Mouse (Mus musculus) heart, embryonic 11.5 days (tissue): ENCODE results near the gene Gm20388. TPM values are rescaled to one million over a fixed set of nuclear protein-coding genes. Genes with fewer than 3 reads are reported as not detected.

Experiments used
- ATAC-seq: fragments of 200-750 bp; cut with Nextera tagmentation; replicated peaks from 2 replicates; pipeline ENCODE4 v1.8.0; 2017; ENCODE audit warnings: moderate library complexity; ENCODE audit not compliant: insufficient number of reproducible peaks, low FRiP score, low TSS enrichment
- H3K27ac ChIP-seq: fragments of 300-500 bp; sonication (generic); 2 replicates; pipeline ENCODE4 v1.5.1; 2014; ENCODE audit warnings: mild to moderate bottlenecking, low read depth, low read length
- H3K27me3 ChIP-seq: fragments of 300-500 bp; sonication (generic); 2 replicates; pipeline ENCODE4 v1.6.1; 2014; ENCODE audit warnings: mild to moderate bottlenecking, low read length, mixed read lengths; ENCODE audit not compliant: control insufficient read depth, insufficient read depth
- H3K36me3 ChIP-seq: fragments of 300-500 bp; sonication (generic); 2 replicates; pipeline ENCODE4 v1.6.1; 2014; ENCODE audit warnings: mild to moderate bottlenecking, low read length, moderate library complexity, mixed read lengths; ENCODE audit not compliant: control insufficient read depth, insufficient read depth
- H3K4me1 ChIP-seq: fragments of 300-500 bp; sonication (generic); 2 replicates; pipeline ENCODE4 v1.6.1; 2014; ENCODE audit warnings: low read length; ENCODE audit not compliant: control insufficient read depth, insufficient read depth
- H3K4me2 ChIP-seq: fragments of 300-500 bp; sonication (generic); 2 replicates; pipeline ENCODE4 v1.6.1; 2014; ENCODE audit warnings: mild to moderate bottlenecking, moderate library complexity
- H3K4me3 ChIP-seq: fragments of 300-500 bp; sonication (generic); 2 replicates; pipeline ENCODE4 v1.5.1; 2014; ENCODE audit warnings: low read depth, low read length
- H3K9ac ChIP-seq: fragments of 300-500 bp; sonication (generic); 2 replicates; pipeline ENCODE4 v1.6.1; 2014; ENCODE audit warnings: mild to moderate bottlenecking, low read depth, low read length, moderate library complexity
- H3K9me3 ChIP-seq: fragments of 300-500 bp; sonication (generic); replicated peaks from 2 replicates; pipeline ENCODE4 v1.6.1; 2016; ENCODE audit warnings: low read length; ENCODE audit not compliant: control insufficient read depth
- WGBS: fragments of 180-500 bp; shearing (Covaris S2); extraction: QIAGEN DNeasy Blood & Tissue Kit; methylation state at CpG from one replicate; pipeline ENCODE4 v1.1.7; 2014; ENCODE audit not compliant: insufficient replicate concordance; 5-methylcytosine and 5-hydroxymethylcytosine counted together
- polyA plus RNA-seq: library from polyadenylated mRNA; unstranded; fragments of >200 nt; fragmentation: Nextera tagmentation; extraction: Ambion mirVana; gene quantifications from 2 replicates; pipeline ENCODE4 v1.2.1, GENCODE M21; 2014

Gm20388 gene
- polyA plus RNA-seq, 1 experiment from 2014 or later: 6.4 TPM

- H3K9me3 ChIP-seq: no peaks in the 10 kb centered on the region
- no peaks in the 10 kb centered on the region for H3K27me3 ChIP-seq
- no peaks in the 10 kb centered on the region for H3K36me3 ChIP-seq
- H3K27ac ChIP-seq: no peak overlapping the region
- H3K9ac ChIP-seq: no peak overlapping the region
- H3K4me2 ChIP-seq: no peak overlapping the region
- no peak overlapping the region for H3K4me3 ChIP-seq
- WGBS: 84% methylated on average over 8 of the region's 8 CpGs
- no peak for ATAC-seq
- H3K4me1 ChIP-seq: peaks cover 19% of the 10 kb centered on the region
These were observed 3076.0 kb downstream of the Gm20388 start for GRCm38 (mm10) chr8:122986501-122987184.

GRCm38 (mm10) chr8:122987255-122987654 is 3076.6 kb downstream of the Gm20388 start:
- H3K4me1 ChIP-seq: peaks cover 21% of the 10 kb centered on the region

GRCm38 (mm10) chr8:122988955-122989354 is 3078.3 kb downstream of the Gm20388 start:
- Histone ChIP-seq H3K4me1 (peaks cover 34% of the 10 kb centered on the region), H3K4me2 (no peak overlapping the region), H3K27ac (no peak overlapping the region), H3K9me3 (no peaks in the 10 kb centered on the region), H3K4me3 (no peak overlapping the region), H3K27me3 (no peaks in the 10 kb centered on the region), H3K9ac (no peak overlapping the region), H3K36me3 (no peaks in the 10 kb centered on the region)
- WGBS: 69% methylated on average over 3 of the region's 3 CpGs
- no peak for ATAC-seq

More at GRCm38 (mm10) chr8:122987255-122987654, 3076.6 kb downstream of the Gm20388 start:
- no peak for ATAC-seq
- no peaks in the 10 kb centered on the region for H3K36me3 ChIP-seq
- no peak overlapping the region for H3K9ac ChIP-seq
- 35% methylated on average over 2 of the region's 2 CpGs for WGBS
- no peak overlapping the region for H3K27ac ChIP-seq
- H3K4me2 ChIP-seq: no peak overlapping the region
- H3K9me3 ChIP-seq: no peaks in the 10 kb centered on the region
- H3K27me3 ChIP-seq: no peaks in the 10 kb centered on the region
- no peak overlapping the region for H3K4me3 ChIP-seq

GRCm38 (mm10) chr8:122989976-122990375 is 3079.3 kb downstream of the Gm20388 start:
- Histone ChIP-seq H3K27me3 (no peaks in the 10 kb centered on the region), H3K4me1 (peaks cover 44% of the 10 kb centered on the region), H3K4me2 (no peak overlapping the region), H3K4me3 (no peak overlapping the region), H3K36me3 (no peaks in the 10 kb centered on the region), H3K27ac (no peak overlapping the region), H3K9me3 (no peaks in the 10 kb centered on the region), H3K9ac (no peak overlapping the region)
- 79% methylated on average over 2 of the region's 2 CpGs for WGBS
- no peak for ATAC-seq

- no peak for ATAC-seq
- Histone ChIP-seq H3K9ac (no peak overlapping the region), H3K4me3 (no peak overlapping the region), H3K27ac (no peak overlapping the region), H3K4me1 (peaks cover 38% of the 10 kb centered on the region), H3K4me2 (no peak overlapping the region), H3K9me3 (no peaks in the 10 kb centered on the region), H3K36me3 (no peaks in the 10 kb centered on the region), H3K27me3 (no peaks in the 10 kb centered on the region)
- WGBS: 81% methylated on average over 5 of the region's 5 CpGs
These were observed 3080.7 kb downstream of the Gm20388 start for GRCm38 (mm10) chr8:122991368-122991767.

GRCm38 (mm10) chr8:122992296-122992695 is 3081.7 kb downstream of the Gm20388 start:
- Histone ChIP-seq H3K4me1 (peaks cover 34% of the 10 kb centered on the region), H3K4me3 (no peak overlapping the region), H3K27me3 (no peaks in the 10 kb centered on the region), H3K4me2 (no peak overlapping the region), H3K9me3 (no peaks in the 10 kb centered on the region), H3K36me3 (no peaks in the 10 kb centered on the region), H3K27ac (no peak overlapping the region), H3K9ac (no peak overlapping the region)
- ATAC-seq: no peak
- 56% methylated on average over 2 of the region's 2 CpGs for WGBS

GRCm38 (mm10) chr8:122993031-122993430 is 3082.4 kb downstream of the Gm20388 start:
- H3K27ac ChIP-seq: no peak overlapping the region
- WGBS: 77% methylated on average over 3 of the region's 3 CpGs
- peaks cover 29% of the 10 kb centered on the region for H3K4me1 ChIP-seq
- no peak overlapping the region for H3K9ac ChIP-seq
- no peaks in the 10 kb centered on the region for H3K27me3 ChIP-seq
- H3K36me3 ChIP-seq: no peaks in the 10 kb centered on the region
- ATAC-seq: no peak
- no peak overlapping the region for H3K4me2 ChIP-seq
- no peaks in the 10 kb centered on the region for H3K9me3 ChIP-seq
- H3K4me3 ChIP-seq: no peak overlapping the region

- H3K4me2 ChIP-seq: no peak overlapping the region
These were observed 3083.1 kb downstream of the Gm20388 start for GRCm38 (mm10) chr8:122993740-122994139.

GRCm38 (mm10) chr8:122997963-122998362 is 3087.3 kb downstream of the Gm20388 start:
- WGBS: 69% methylated on average over 4 of the region's 4 CpGs
- no peak for ATAC-seq
- H3K27me3 ChIP-seq: no peaks in the 10 kb centered on the region
- H3K4me3 ChIP-seq: no peak overlapping the region
- no peak overlapping the region for H3K9ac ChIP-seq
- H3K4me2 ChIP-seq: no peak overlapping the region
- H3K4me1 ChIP-seq: peaks cover 25% of the 10 kb centered on the region; the same call in 1 of the 2 replicates
- no peak overlapping the region for H3K27ac ChIP-seq
- no peaks in the 10 kb centered on the region for H3K9me3 ChIP-seq
- no peaks in the 10 kb centered on the region for H3K36me3 ChIP-seq

More at GRCm38 (mm10) chr8:122993740-122994139, 3083.1 kb downstream of the Gm20388 start:
- Histone ChIP-seq H3K27me3 (no peaks in the 10 kb centered on the region), H3K4me1 (peaks cover 30% of the 10 kb centered on the region), H3K9ac (no peak overlapping the region), H3K36me3 (no peaks in the 10 kb centered on the region), H3K4me3 (no peak overlapping the region), H3K9me3 (no peaks in the 10 kb centered on the region), H3K27ac (no peak overlapping the region)
- WGBS: 49% methylated on average over 5 of the region's 5 CpGs
- ATAC-seq: no peak
